Mouse (Mus musculus): ENCODE data around the gene Astn2.

- TF ChIP-seq POLR2A (IDR thresholded peaks at IDR 0.05; ENCODE audit: borderline replicate concordance, control insufficient read depth, low read depth, low read length) (no peak), CTCF (IDR thresholded peaks at IDR 0.05; ENCODE audit: control insufficient read depth, insufficient read depth, low read length) (no peak)
Measured at GRCm38 (mm10) chr4:65426437-65426836, 978.0 kb downstream of the Astn2 start.

Measured in bone marrow, adult 2 months (tissue).